Mouse (Mus musculus): Measurements from ENCODE around the gene Cabp4. TPM values are rescaled to one million over a fixed set of nuclear protein-coding genes. Genes with fewer than 3 reads are reported as not detected.

Cabp4 gene
- polyA plus RNA-seq, 1 experiment from 2014 or later = 0.22 TPM

GRCm38 (mm10) chr19:4155223-4156072 lies 11.6 kb upstream of the Cabp4 start:
- H3K4me1 ChIP-seq (replicated peaks; ENCODE audit: control insufficient read depth, insufficient read depth, low read length) = no peaks in the 10 kb centered on the region
- H3K4me3 ChIP-seq (replicated peaks; ENCODE audit: low read length) = no peak overlapping the region
- H3K36me3 ChIP-seq (ENCODE audit: control insufficient read depth, insufficient read depth) = peaks cover 24% of the 10 kb centered on the region
- no peak overlapping the region for H3K4me2 ChIP-seq (ENCODE audit: low read length)
- H3K9me3 ChIP-seq (ENCODE audit: control insufficient read depth, low read length) = no peaks in the 10 kb centered on the region
- no peak for ATAC-seq
- no peak overlapping the region for H3K27ac ChIP-seq (ENCODE audit: low read length)
- H3K9ac ChIP-seq (replicated peaks; ENCODE audit: low read depth, low read length) = no peak overlapping the region
- 70% methylated on average over 6 of the region's 6 CpGs for WGBS
- no peaks in the 10 kb centered on the region for H3K27me3 ChIP-seq (replicated peaks; ENCODE audit: control insufficient read depth, insufficient read depth, low read length)

GRCm38 (mm10) chr19:4154437-4155222 lies 10.8 kb upstream of the Cabp4 start:
- no peaks in the 10 kb centered on the region for H3K27me3 ChIP-seq (replicated peaks; ENCODE audit: control insufficient read depth, insufficient read depth, low read length)
- 85% methylated on average over 13 of the region's 13 CpGs for WGBS
- no peak overlapping the region for H3K4me3 ChIP-seq (replicated peaks; ENCODE audit: low read length)
- H3K9me3 ChIP-seq (ENCODE audit: control insufficient read depth, low read length) = no peaks in the 10 kb centered on the region
- ATAC-seq = no peak
- no peak overlapping the region for H3K9ac ChIP-seq (replicated peaks; ENCODE audit: low read depth, low read length)
- H3K4me1 ChIP-seq (replicated peaks; ENCODE audit: control insufficient read depth, insufficient read depth, low read length) = peaks cover 7% of the 10 kb centered on the region
- no peak overlapping the region for H3K27ac ChIP-seq (ENCODE audit: low read length)
- peaks cover 24% of the 10 kb centered on the region for H3K36me3 ChIP-seq (ENCODE audit: control insufficient read depth, insufficient read depth)
- H3K4me2 ChIP-seq (ENCODE audit: low read length) = no peak overlapping the region

- WGBS = 81% methylated on average over 11 of the region's 11 CpGs
- H3K9me3 ChIP-seq (ENCODE audit: control insufficient read depth, low read length) = no peaks in the 10 kb centered on the region
Measured at GRCm38 (mm10) chr19:4153232-4153654, 9.4 kb upstream of the Cabp4 start, which contains the start of gene Ptprcap. TSS of gene Ptprcap (plus strand) at chr19:4153604.

GRCm38 (mm10) chr19:4152445-4153231 lies 8.8 kb upstream of the Cabp4 start:
- no peak for ATAC-seq
- Histone ChIP-seq H3K27ac (ENCODE audit: low read length) (no peak overlapping the region), H3K36me3 (ENCODE audit: control insufficient read depth, insufficient read depth) (peaks cover 11% of the 10 kb centered on the region)

More at GRCm38 (mm10) chr19:4153232-4153654, 9.4 kb upstream of the Cabp4 start, which contains the start of gene Ptprcap:
- Histone ChIP-seq H3K27me3 (replicated peaks; ENCODE audit: control insufficient read depth, insufficient read depth, low read length) (no peaks in the 10 kb centered on the region), H3K9ac (replicated peaks; ENCODE audit: low read depth, low read length) (no peak within 1 kb of the TSS), H3K4me3 (replicated peaks; ENCODE audit: low read length) (no peak within 1 kb of the TSS), H3K27ac (ENCODE audit: low read length) (no peak within 1 kb of the TSS), H3K4me1 (replicated peaks; ENCODE audit: control insufficient read depth, insufficient read depth, low read length) (peaks cover 15% of the 10 kb centered on the region), H3K36me3 (ENCODE audit: control insufficient read depth, insufficient read depth) (peaks cover 12% of the 10 kb centered on the region), H3K4me2 (ENCODE audit: low read length) (no peak within 1 kb of the TSS)
- ATAC-seq = no peak

GRCm38 (mm10) chr19:4151898-4152297 lies 8.1 kb upstream of the Cabp4 start:
- ATAC-seq = no peak

More at GRCm38 (mm10) chr19:4152445-4153231, 8.8 kb upstream of the Cabp4 start:
- no peak overlapping the region for H3K4me2 ChIP-seq (ENCODE audit: low read length)
- H3K9ac ChIP-seq (replicated peaks; ENCODE audit: low read depth, low read length) = no peak overlapping the region
- H3K4me3 ChIP-seq (replicated peaks; ENCODE audit: low read length) = no peak overlapping the region
- H3K4me1 ChIP-seq (replicated peaks; ENCODE audit: control insufficient read depth, insufficient read depth, low read length) = peaks cover 21% of the 10 kb centered on the region
- H3K27me3 ChIP-seq (replicated peaks; ENCODE audit: control insufficient read depth, insufficient read depth, low read length) = no peaks in the 10 kb centered on the region
- WGBS = 88% methylated on average over 8 of the region's 8 CpGs
- H3K9me3 ChIP-seq (ENCODE audit: control insufficient read depth, low read length) = no peaks in the 10 kb centered on the region

GRCm38 (mm10) chr19:4151488-4151860 lies 7.6 kb upstream of the Cabp4 start:
- no peak overlapping the region for H3K9ac ChIP-seq (replicated peaks; ENCODE audit: low read depth, low read length)
- H3K9me3 ChIP-seq (ENCODE audit: control insufficient read depth, low read length) = no peaks in the 10 kb centered on the region
- ATAC-seq = no peak
- peaks cover 22% of the 10 kb centered on the region for H3K4me1 ChIP-seq (replicated peaks; ENCODE audit: control insufficient read depth, insufficient read depth, low read length)
- no peak overlapping the region for H3K4me3 ChIP-seq (replicated peaks; ENCODE audit: low read length)
- H3K27me3 ChIP-seq (replicated peaks; ENCODE audit: control insufficient read depth, insufficient read depth, low read length) = no peaks in the 10 kb centered on the region
- peaks cover 6% of the 10 kb centered on the region; the same call in 1 of the 2 replicates for H3K36me3 ChIP-seq (ENCODE audit: control insufficient read depth, insufficient read depth)
- 72% methylated on average over 5 of the region's 5 CpGs for WGBS
- no peak overlapping the region for H3K4me2 ChIP-seq (ENCODE audit: low read length)
- no peak overlapping the region for H3K27ac ChIP-seq (ENCODE audit: low read length)

More at GRCm38 (mm10) chr19:4151898-4152297, 8.1 kb upstream of the Cabp4 start:
- Histone ChIP-seq H3K4me1 (replicated peaks; ENCODE audit: control insufficient read depth, insufficient read depth, low read length) (peaks cover 22% of the 10 kb centered on the region), H3K9ac (replicated peaks; ENCODE audit: low read depth, low read length) (no peak overlapping the region), H3K9me3 (ENCODE audit: control insufficient read depth, low read length) (no peaks in the 10 kb centered on the region), H3K4me2 (ENCODE audit: low read length) (no peak overlapping the region), H3K36me3 (ENCODE audit: control insufficient read depth, insufficient read depth) (peaks cover 10% of the 10 kb centered on the region), H3K27ac (ENCODE audit: low read length) (no peak overlapping the region), H3K27me3 (replicated peaks; ENCODE audit: control insufficient read depth, insufficient read depth, low read length) (no peaks in the 10 kb centered on the region), H3K4me3 (replicated peaks; ENCODE audit: low read length) (no peak overlapping the region)
- 88% methylated on average over 5 of the region's 5 CpGs for WGBS

- Histone ChIP-seq H3K36me3 (ENCODE audit: control insufficient read depth, insufficient read depth) (peaks cover 6% of the 10 kb centered on the region; the same call in 1 of the 2 replicates), H3K9ac (replicated peaks; ENCODE audit: low read depth, low read length) (no peak overlapping the region), H3K4me3 (replicated peaks; ENCODE audit: low read length) (no peak overlapping the region), H3K27ac (ENCODE audit: low read length) (no peak overlapping the region), H3K4me1 (replicated peaks; ENCODE audit: control insufficient read depth, insufficient read depth, low read length) (peaks cover 22% of the 10 kb centered on the region), H3K9me3 (ENCODE audit: control insufficient read depth, low read length) (no peaks in the 10 kb centered on the region), H3K4me2 (ENCODE audit: low read length) (no peak overlapping the region), H3K27me3 (replicated peaks; ENCODE audit: control insufficient read depth, insufficient read depth, low read length) (no peaks in the 10 kb centered on the region)
- WGBS = 88% methylated on average over 22 of the region's 22 CpGs
- no peak for ATAC-seq
Measured at GRCm38 (mm10) chr19:4150567-4151487, 7.0 kb upstream of the Cabp4 start.

GRCm38 (mm10) chr19:4149764-4150461 lies 6.1 kb upstream of the Cabp4 start:
- no peak overlapping the region for H3K4me2 ChIP-seq (ENCODE audit: low read length)
- no peak for ATAC-seq
- 93% methylated on average over 17 of the region's 17 CpGs for WGBS
- no peak overlapping the region for H3K27ac ChIP-seq (ENCODE audit: low read length)
- no peak overlapping the region for H3K9ac ChIP-seq (replicated peaks; ENCODE audit: low read depth, low read length)
- H3K36me3 ChIP-seq (ENCODE audit: control insufficient read depth, insufficient read depth) = peaks cover 6% of the 10 kb centered on the region; the same call in 1 of the 2 replicates
- H3K4me3 ChIP-seq (replicated peaks; ENCODE audit: low read length) = no peak overlapping the region
- no peaks in the 10 kb centered on the region for H3K27me3 ChIP-seq (replicated peaks; ENCODE audit: control insufficient read depth, insufficient read depth, low read length)
- no peaks in the 10 kb centered on the region for H3K9me3 ChIP-seq (ENCODE audit: control insufficient read depth, low read length)
- peaks cover 22% of the 10 kb centered on the region for H3K4me1 ChIP-seq (replicated peaks; ENCODE audit: control insufficient read depth, insufficient read depth, low read length)
